Mouse (Mus musculus) stomach, embryonic 14.5 days (tissue): ENCODE data around the gene Parp11. TPM values are rescaled to one million over a fixed set of nuclear protein-coding genes. Genes with fewer than 3 reads are reported as not detected.

Experiments used
- ATAC-seq: fragments of 200-750 bp; cut with Nextera tagmentation; 2 replicates; pipeline ENCODE4 v1.8.0; 2017; ENCODE audit warnings: low read depth, moderate TSS enrichment; ENCODE audit not compliant: insufficient number of reproducible peaks, insufficient read depth, low FRiP score
- H3K27ac ChIP-seq: fragments of 300-500 bp; sonication (generic); 2 replicates; pipeline ENCODE4 v1.5.1; 2014; ENCODE audit warnings: mild to moderate bottlenecking, low read length, moderate library complexity, mixed read lengths
- H3K27me3 ChIP-seq: fragments of 300-500 bp; sonication (generic); 2 replicates; pipeline ENCODE4 v1.6.1; 2014; ENCODE audit warnings: low read length, control low read depth, mixed read lengths; ENCODE audit not compliant: control insufficient read depth, insufficient read depth
- H3K36me3 ChIP-seq: fragments of 300-500 bp; sonication (generic); 2 replicates; pipeline ENCODE4 v1.6.1; 2014; ENCODE audit warnings: mild to moderate bottlenecking, control low read depth, low read length, moderate library complexity, mixed read lengths; ENCODE audit not compliant: control insufficient read depth, insufficient read depth
- H3K4me1 ChIP-seq: fragments of 300-500 bp; sonication (generic); 2 replicates; pipeline ENCODE4 v1.6.1; 2014; ENCODE audit warnings: low read length, control low read depth, mixed read lengths; ENCODE audit not compliant: control insufficient read depth, insufficient read depth
- H3K4me2 ChIP-seq: fragments of 300-500 bp; sonication (generic); replicated peaks from 2 replicates; pipeline ENCODE4 v1.6.1; 2014; ENCODE audit warnings: low read depth, low read length, control low read depth
- H3K4me3 ChIP-seq: fragments of 300-500 bp; sonication (generic); 2 replicates; pipeline ENCODE4 v1.5.1; 2014; ENCODE audit warnings: low read depth, low read length, control low read depth
- H3K9ac ChIP-seq: fragments of 300-500 bp; sonication (generic); replicated peaks from 2 replicates; pipeline ENCODE4 v1.6.1; 2014; ENCODE audit warnings: low read depth, mild to moderate bottlenecking, control low read depth, low read length, moderate library complexity, mixed read lengths
- H3K9me3 ChIP-seq: fragments of 300-500 bp; sonication (generic); 2 replicates; pipeline ENCODE4 v1.6.1; 2016; ENCODE audit warnings: low read depth, low read length, control low read depth; ENCODE audit not compliant: control insufficient read depth
- WGBS: fragments of 180-500 bp; shearing (Covaris S2); extraction: QIAGEN DNeasy Blood & Tissue Kit; methylation state at CpG from one replicate; pipeline ENCODE4 v1.1.7; 2014; 5-methylcytosine and 5-hydroxymethylcytosine counted together
- polyA plus RNA-seq: library from polyadenylated mRNA; unstranded; fragments of >200 nt; fragmentation: Nextera tagmentation; extraction: Ambion mirVana; gene quantifications from 2 replicates; pipeline ENCODE4 v1.2.1, GENCODE M21; 2014

Parp11 gene
- polyA plus RNA-seq, 1 experiment from 2014 or later: 31.0 TPM

DNA sequence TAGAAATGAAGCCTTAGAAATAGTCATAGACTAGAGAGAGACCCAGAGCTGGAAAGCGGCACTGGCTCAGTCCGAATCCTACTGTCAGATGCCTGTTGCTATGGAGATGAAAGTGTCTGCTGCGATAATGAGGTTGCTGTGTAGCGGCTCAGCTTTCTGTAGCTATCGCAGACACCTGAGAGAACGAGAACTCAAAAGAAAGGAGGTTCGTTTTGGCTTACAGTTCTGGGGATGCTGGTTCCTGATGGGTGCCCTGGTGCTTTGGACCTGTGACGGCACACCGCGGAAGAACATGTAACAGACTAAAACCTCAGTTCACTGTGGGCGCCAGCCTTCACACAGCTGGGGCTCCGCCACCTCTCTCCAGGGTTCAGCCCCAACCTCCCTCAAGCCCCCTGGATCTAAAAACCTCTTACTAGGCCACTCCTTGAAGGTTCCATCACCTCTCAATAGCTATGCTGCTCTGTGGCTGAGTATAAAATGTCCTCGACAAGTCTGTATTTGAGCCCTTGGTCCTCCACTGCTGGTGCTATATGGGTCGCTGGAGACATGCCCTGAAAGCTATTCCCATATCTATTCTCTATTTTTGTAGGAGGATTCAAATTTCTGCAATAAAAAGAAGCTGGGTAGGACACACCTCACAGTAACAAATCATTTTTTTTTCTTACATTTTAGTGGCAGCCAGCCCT lies 6.1 kb upstream of the Parp11 start:
- Histone ChIP-seq H3K27me3 (no peaks in the 10 kb centered on the region), H3K4me3 (no peak overlapping the region), H3K4me2 (no peak overlapping the region), H3K9ac (no peak overlapping the region), H3K36me3 (no peaks in the 10 kb centered on the region), H3K27ac (no peak overlapping the region), H3K9me3 (no peaks in the 10 kb centered on the region), H3K4me1 (no peaks in the 10 kb centered on the region)
- ATAC-seq: no peak
- 47% methylated on average over 14 of the region's 14 CpGs for WGBS

GRCm38 (mm10) chr6:127442584-127442983 lies 4.1 kb upstream of the Parp11 start:
- Histone ChIP-seq H3K27ac (no peak overlapping the region), H3K4me3 (no peak overlapping the region), H3K4me1 (no peaks in the 10 kb centered on the region), H3K36me3 (no peaks in the 10 kb centered on the region), H3K9ac (no peak overlapping the region), H3K4me2 (no peak overlapping the region), H3K27me3 (no peaks in the 10 kb centered on the region), H3K9me3 (no peaks in the 10 kb centered on the region)
- no peak for ATAC-seq
- WGBS: 31% methylated on average over 4 of the region's 4 CpGs

GRCm38 (mm10) chr6:127443910-127444309 lies 2.7 kb upstream of the Parp11 start:
- no peaks in the 10 kb centered on the region for H3K36me3 ChIP-seq
- ATAC-seq: no peak

GRCm38 (mm10) chr6:127444466-127444865 lies 2.2 kb upstream of the Parp11 start:
- WGBS: 71% methylated on average over 4 of the region's 4 CpGs
- ATAC-seq: no peak
- H3K4me2 ChIP-seq: no peak overlapping the region

More at GRCm38 (mm10) chr6:127443910-127444309, 2.7 kb upstream of the Parp11 start:
- Histone ChIP-seq H3K4me1 (no peaks in the 10 kb centered on the region), H3K9me3 (no peaks in the 10 kb centered on the region), H3K9ac (no peak overlapping the region), H3K4me3 (no peak overlapping the region), H3K4me2 (no peak overlapping the region), H3K27ac (no peak overlapping the region), H3K27me3 (no peaks in the 10 kb centered on the region)
- WGBS: 48% methylated on average over 2 of the region's 2 CpGs

GRCm38 (mm10) chr6:127447686-127448460 lies 1.2 kb downstream of the Parp11 start:
- no peak overlapping the region for H3K4me3 ChIP-seq
- no peaks in the 10 kb centered on the region for H3K4me1 ChIP-seq
- H3K4me2 ChIP-seq: no peak overlapping the region
- 58% methylated on average over 10 of the region's 10 CpGs for WGBS
- ATAC-seq: no peak
- H3K36me3 ChIP-seq: no peaks in the 10 kb centered on the region
- no peak overlapping the region for H3K27ac ChIP-seq
- H3K9me3 ChIP-seq: no peaks in the 10 kb centered on the region
- no peak overlapping the region for H3K9ac ChIP-seq
- H3K27me3 ChIP-seq: no peaks in the 10 kb centered on the region

More at GRCm38 (mm10) chr6:127444466-127444865, 2.2 kb upstream of the Parp11 start:
- no peak overlapping the region for H3K27ac ChIP-seq
- H3K36me3 ChIP-seq: no peaks in the 10 kb centered on the region
- no peaks in the 10 kb centered on the region for H3K27me3 ChIP-seq
- no peak overlapping the region for H3K9ac ChIP-seq
- no peaks in the 10 kb centered on the region for H3K4me1 ChIP-seq
- H3K4me3 ChIP-seq: no peak overlapping the region
- no peaks in the 10 kb centered on the region for H3K9me3 ChIP-seq

- no peaks in the 10 kb centered on the region for H3K27me3 ChIP-seq
- no peaks in the 10 kb centered on the region for H3K4me1 ChIP-seq
- no peaks in the 10 kb centered on the region for H3K36me3 ChIP-seq
- ATAC-seq: no peak
- H3K27ac ChIP-seq: no peak overlapping the region
- H3K9me3 ChIP-seq: no peaks in the 10 kb centered on the region
- 57% methylated on average over 2 of the region's 2 CpGs for WGBS
- no peak overlapping the region for H3K9ac ChIP-seq
- no peak overlapping the region for H3K4me2 ChIP-seq
- no peak overlapping the region for H3K4me3 ChIP-seq
Measured at GRCm38 (mm10) chr6:127448869-127449268, 2.2 kb downstream of the Parp11 start.

DNA sequence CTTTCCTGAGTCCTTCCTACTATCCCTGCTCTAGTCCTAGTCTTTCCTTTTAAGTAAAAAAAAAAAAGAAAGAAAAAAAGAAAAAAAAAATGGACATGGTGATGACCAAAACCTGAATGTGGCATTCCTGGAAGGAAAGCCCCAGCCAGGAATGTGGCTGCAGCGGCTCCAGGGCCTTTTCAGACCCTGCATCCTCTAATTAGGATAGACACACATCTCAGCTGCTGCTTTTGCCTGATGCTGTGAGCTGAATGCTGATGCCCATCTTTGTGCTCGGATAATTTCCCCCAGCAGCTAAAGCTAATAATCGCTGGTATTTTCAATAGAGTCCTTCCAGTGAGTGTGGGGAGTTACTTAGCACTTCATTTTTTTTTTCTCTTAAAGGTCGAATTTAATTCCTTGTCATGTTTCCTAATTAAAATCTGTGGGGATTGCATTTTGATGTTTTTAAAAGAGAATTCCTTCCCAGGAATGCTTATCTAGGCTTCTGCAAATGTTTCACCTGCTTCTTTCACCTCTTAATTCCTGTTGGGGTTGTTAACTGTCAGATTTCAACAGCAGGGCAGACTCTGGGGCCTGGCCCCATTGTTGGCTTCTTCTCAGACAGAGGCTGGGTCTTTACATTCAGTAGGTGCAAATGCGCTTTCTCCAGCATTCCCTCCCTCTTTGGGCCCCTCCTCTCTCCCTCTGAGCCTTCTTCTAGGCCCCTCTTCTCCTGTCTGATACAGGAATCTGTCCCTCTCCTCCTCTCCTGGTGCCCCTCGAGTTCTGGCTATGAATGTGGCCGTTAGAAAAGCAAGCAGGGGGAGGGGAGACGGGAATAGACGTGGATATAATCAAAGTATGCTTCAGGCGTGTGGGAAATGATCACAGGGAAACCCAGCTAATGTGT lies 3.1 kb downstream of the Parp11 start:
- ATAC-seq: no peak
- no peaks in the 10 kb centered on the region for H3K36me3 ChIP-seq
- H3K27ac ChIP-seq: no peak overlapping the region
- H3K4me2 ChIP-seq: no peak overlapping the region
- H3K9ac ChIP-seq: no peak overlapping the region
- no peaks in the 10 kb centered on the region for H3K9me3 ChIP-seq
- no peaks in the 10 kb centered on the region for H3K27me3 ChIP-seq
- WGBS: 33% methylated on average over 10 of the region's 10 CpGs
- no peak overlapping the region for H3K4me3 ChIP-seq
- H3K4me1 ChIP-seq: peaks cover 2% of the 10 kb centered on the region; the same call in 1 of the 2 replicates
